Mouse (Mus musculus) bone marrow, adult 2 months (tissue): Measurements from ENCODE around the gene Ror1.

Experiments
- CTCF ChIP-seq: fragments of 200-500 bp; IDR thresholded peaks from 2 replicates; pipeline ENCODE4 v1.5.1; 2011; ENCODE audit warnings: low read length, control low read depth; ENCODE audit not compliant: control insufficient read depth, insufficient read depth
- POLR2A ChIP-seq: fragments of 200-500 bp; IDR thresholded peaks from 2 replicates; pipeline ENCODE4 v1.6.1; 2011; ENCODE audit warnings: low read depth, mild to moderate bottlenecking, control low read depth, low read length, borderline replicate concordance; ENCODE audit not compliant: control insufficient read depth

GRCm38 (mm10) chr4:100307365-100307764 lies 211.8 kb downstream of the Ror1 start:
- TF ChIP-seq CTCF (no peak), POLR2A (no peak)
